Mouse (Mus musculus): ENCODE results near the gene Sgk1.

Gene Sgk1

GRCm38 (mm10) chr10:21918016-21918749 lies 36.2 kb downstream of the Sgk1 start:
- peak; percentile 31 for DNase-seq (ENCODE audit: low spot score)

GRCm38 (mm10) chr10:21918750-21919145 lies 36.8 kb downstream of the Sgk1 start:
- DNase-seq (ENCODE audit: low spot score) = no peak

- no peak for DNase-seq (ENCODE audit: low spot score)
Measured at GRCm38 (mm10) chr10:21920611-21921010, 38.6 kb downstream of the Sgk1 start.

- DNase-seq (ENCODE audit: low spot score) = no peak
Measured at GRCm38 (mm10) chr10:21922716-21923350, 40.8 kb downstream of the Sgk1 start.

GRCm38 (mm10) chr10:21923495-21923952 lies 41.5 kb downstream of the Sgk1 start:
- DNase-seq (ENCODE audit: low spot score) = peak; percentile 36

GRCm38 (mm10) chr10:21924051-21924720 lies 42.2 kb downstream of the Sgk1 start:
- no peak for DNase-seq (ENCODE audit: low spot score)

GRCm38 (mm10) chr10:21926941-21927340 lies 45.0 kb downstream of the Sgk1 start:
- no peak for DNase-seq (ENCODE audit: low spot score)

- no peak for DNase-seq (ENCODE audit: low spot score)
Measured at GRCm38 (mm10) chr10:21930781-21931380, 48.9 kb downstream of the Sgk1 start.

GRCm38 (mm10) chr10:21932791-21933190 lies 50.8 kb downstream of the Sgk1 start:
- no peak for DNase-seq (ENCODE audit: low spot score)

- no peak for DNase-seq (ENCODE audit: low spot score)
Measured at GRCm38 (mm10) chr10:21934826-21935225, 52.8 kb downstream of the Sgk1 start.

- peak; percentile 36 for DNase-seq (ENCODE audit: low spot score)
Measured at GRCm38 (mm10) chr10:21936513-21937221, 54.7 kb downstream of the Sgk1 start.

- no peak for DNase-seq (ENCODE audit: low spot score)
Measured at GRCm38 (mm10) chr10:21937222-21937605, 55.2 kb downstream of the Sgk1 start.

GRCm38 (mm10) chr10:21938166-21938565 lies 56.2 kb downstream of the Sgk1 start:
- no peak for DNase-seq (ENCODE audit: low spot score)

GRCm38 (mm10) chr10:21941235-21941634 lies 59.3 kb downstream of the Sgk1 start:
- DNase-seq (ENCODE audit: low spot score) = no peak

- DNase-seq (ENCODE audit: low spot score) = no peak
Measured at GRCm38 (mm10) chr10:21943145-21943700, 61.2 kb downstream of the Sgk1 start.

- no peak for DNase-seq (ENCODE audit: low spot score)
Measured at GRCm38 (mm10) chr10:21945195-21945594, 63.2 kb downstream of the Sgk1 start.

GRCm38 (mm10) chr10:21946751-21947351 lies 64.9 kb downstream of the Sgk1 start:
- no peak for DNase-seq (ENCODE audit: low spot score)

GRCm38 (mm10) chr10:21952520-21952919 lies 70.5 kb downstream of the Sgk1 start:
- peak; percentile 26 for DNase-seq (ENCODE audit: low spot score)

- DNase-seq (ENCODE audit: low spot score) = no peak
Measured at GRCm38 (mm10) chr10:21961111-21961510, 79.1 kb downstream of the Sgk1 start.

GRCm38 (mm10) chr10:21963005-21963404 lies 81.0 kb downstream of the Sgk1 start:
- DNase-seq (ENCODE audit: low spot score) = no peak

GRCm38 (mm10) chr10:21973676-21974075 lies 91.7 kb downstream of the Sgk1 start:
- no peak for DNase-seq (ENCODE audit: low spot score)
